Mouse (Mus musculus) midbrain, embryonic 14.5 days (tissue): ENCODE data around the gene Tmem132e. TPM values are rescaled to one million over a fixed set of nuclear protein-coding genes. Genes with fewer than 3 reads are reported as not detected.
A peak's percentile ranks its signal among the peaks of the same experiment; 100 is the strongest.

Experiments used
- ATAC-seq: fragments of 200-750 bp; cut with Nextera tagmentation; 2 replicates; pipeline ENCODE4 v1.8.0; 2017; ENCODE audit warnings: moderate number of reproducible peaks, moderate library complexity; ENCODE audit not compliant: low FRiP score, low TSS enrichment
- DNase-seq: peaks from one replicate; pipeline ENCODE4 v3.0.0-alpha.2; 2015
- H3K27ac ChIP-seq: fragments of 300-500 bp; sonication (generic); replicated peaks from 2 replicates; pipeline ENCODE4 v1.5.1; 2014; ENCODE audit warnings: mild to moderate bottlenecking, low read depth, low read length, moderate library complexity
- H3K27me3 ChIP-seq: fragments of 300-500 bp; sonication (generic); 2 replicates; pipeline ENCODE4 v1.6.1; 2014; ENCODE audit warnings: low read length, control low read depth, mixed read lengths; ENCODE audit not compliant: control insufficient read depth, insufficient read depth
- H3K36me3 ChIP-seq: fragments of 300-500 bp; sonication (generic); 2 replicates; pipeline ENCODE4 v1.6.1; 2014; ENCODE audit warnings: low read length, control low read depth; ENCODE audit not compliant: control insufficient read depth, insufficient read depth
- H3K4me1 ChIP-seq: fragments of 300-500 bp; sonication (generic); 2 replicates; pipeline ENCODE4 v1.6.1; 2014; ENCODE audit warnings: mild to moderate bottlenecking, antibody characterized with exemption, low read length, control low read depth; ENCODE audit not compliant: control insufficient read depth, insufficient read depth
- H3K4me2 ChIP-seq: fragments of 300-500 bp; sonication (generic); 2 replicates; pipeline ENCODE4 v1.6.1; 2014; ENCODE audit warnings: mild to moderate bottlenecking, low read length, moderate library complexity
- H3K4me3 ChIP-seq: fragments of 300-500 bp; sonication (generic); replicated peaks from 2 replicates; pipeline ENCODE4 v1.5.1; 2014; ENCODE audit warnings: low read depth, low read length
- H3K9ac ChIP-seq: fragments of 300-500 bp; sonication (generic); replicated peaks from 2 replicates; pipeline ENCODE4 v1.6.1; 2014; ENCODE audit warnings: mild to moderate bottlenecking, low read length, moderate library complexity
- H3K9me3 ChIP-seq: fragments of 300-500 bp; sonication (generic); 2 replicates; pipeline ENCODE4 v1.6.1; 2016; ENCODE audit warnings: low read length, control low read depth, mixed read lengths; ENCODE audit not compliant: control insufficient read depth
- WGBS: fragments of 180-500 bp; shearing (Covaris S2); extraction: QIAGEN DNeasy Blood & Tissue Kit; methylation state at CpG from one replicate; pipeline ENCODE4 v1.1.7; 2014; 5-methylcytosine and 5-hydroxymethylcytosine counted together
- polyA plus RNA-seq: library from polyadenylated mRNA; unstranded; fragments of >200 nt; fragmentation: Nextera tagmentation; extraction: Ambion mirVana; gene quantifications from 2 replicates; pipeline ENCODE4 v1.2.1, GENCODE M21; 2014

The Tmem132e gene
- polyA plus RNA-seq, 1 experiment from 2014 or later = 3.0 TPM

GRCm38 (mm10) chr11:82487359-82488086 is 98.8 kb downstream of the Tmem132e start:
- H3K27ac ChIP-seq = peak overlapping the region; percentile 27; the same call in 1 of the 2 replicates
- ATAC-seq = no peak
- H3K27me3 ChIP-seq = no peaks in the 10 kb centered on the region
- WGBS = 14% methylated on average over 8 of the region's 8 CpGs
- H3K4me1 ChIP-seq = peaks cover 10% of the 10 kb centered on the region
- H3K4me2 ChIP-seq = no peak overlapping the region
- no peaks in the 10 kb centered on the region for H3K36me3 ChIP-seq
- H3K4me3 ChIP-seq = no peak overlapping the region
- H3K9ac ChIP-seq = no peak overlapping the region
- peak; percentile 51 for DNase-seq
- H3K9me3 ChIP-seq = no peaks in the 10 kb centered on the region

GRCm38 (mm10) chr11:82490896-82491295 is 102.2 kb downstream of the Tmem132e start:
- H3K27me3 ChIP-seq = no peaks in the 10 kb centered on the region
- no peaks in the 10 kb centered on the region for H3K9me3 ChIP-seq
- H3K27ac ChIP-seq = no peak overlapping the region
- ATAC-seq = no peak
- H3K9ac ChIP-seq = no peak overlapping the region
- DNase-seq = no peak
- H3K36me3 ChIP-seq = no peaks in the 10 kb centered on the region
- WGBS = 95% methylated on average over 3 of the region's 3 CpGs
- H3K4me1 ChIP-seq = peaks cover 10% of the 10 kb centered on the region
- H3K4me3 ChIP-seq = no peak overlapping the region
- no peak overlapping the region for H3K4me2 ChIP-seq

Other genes with a start within 250 kb of the Tmem132e start
- gene Ccl1, start 83.2 kb upstream of the Tmem132e start, polyA plus RNA-seq = 1.1 and 1.3 TPM in 2 replicates